Mouse (Mus musculus) MEL-GATA-1-ER (cell line): ENCODE data around the gene 9930111J21Rik1.
"Not testable (repeated sequence)": the region's sequence is repeated elsewhere in the genome, so short reads cannot be mapped to it uniquely, and the experiment has no call there.

Source experiments
- DNase-seq: peaks from one replicate; pipeline ENCODE4 v3.0.0-alpha.2; 2012; ENCODE audit warnings: low read depth; ENCODE audit errors: extremely low read depth

The 9930111J21Rik1 gene

GRCm38 (mm10) chr11:48979251-48979650, at the start of gene 9930111J21Rik1:
Gene 9930111J21Rik1, minus strand, starts transcription at chr11:48979398.
- not testable (repeated sequence) for DNase-seq

GRCm38 (mm10) chr11:49012074-49012473, 32.9 kb upstream of the 9930111J21Rik1 start:
- DNase-seq: not testable (repeated sequence)

- not testable (repeated sequence) for DNase-seq
Measured at GRCm38 (mm10) chr11:49006785-49007184, 27.6 kb upstream of the 9930111J21Rik1 start.

- not testable (repeated sequence) for DNase-seq
Measured at GRCm38 (mm10) chr11:49006317-49006716, 27.1 kb upstream of the 9930111J21Rik1 start.

- not testable (repeated sequence) for DNase-seq
Measured at GRCm38 (mm10) chr11:49000411-49000810, 21.2 kb upstream of the 9930111J21Rik1 start.

GRCm38 (mm10) chr11:48994018-48994417, 14.8 kb upstream of the 9930111J21Rik1 start, which contains the start of gene Tgtp1:
Gene Tgtp1, minus strand, starts transcription at chr11:48994172.
- DNase-seq: not testable (repeated sequence)

GRCm38 (mm10) chr11:48993296-48993695, 14.1 kb upstream of the 9930111J21Rik1 start:
- DNase-seq: not testable (repeated sequence)

- DNase-seq: not testable (repeated sequence)
Measured at GRCm38 (mm10) chr11:48991740-48992520, 12.7 kb upstream of the 9930111J21Rik1 start, which contains the start of gene Gm12185. Gene Gm12185, minus strand, starts transcription at chr11:48992226.

GRCm38 (mm10) chr11:48989981-48990380, 10.8 kb upstream of the 9930111J21Rik1 start:
- not testable (repeated sequence) for DNase-seq

GRCm38 (mm10) chr11:48988219-48988618, 9.0 kb upstream of the 9930111J21Rik1 start:
- DNase-seq: not testable (repeated sequence)

GRCm38 (mm10) chr11:48982848-48983247, 3.6 kb upstream of the 9930111J21Rik1 start:
- not testable (repeated sequence) for DNase-seq

- DNase-seq: not testable (repeated sequence)
Measured at GRCm38 (mm10) chr11:48980052-48980451, 854 bp upstream of the 9930111J21Rik1 start.

GRCm38 (mm10) chr11:48978240-48978939, 808 bp downstream of the 9930111J21Rik1 start, which contains the start of gene Olfr56:
Gene Olfr56, plus strand, starts transcription at chr11:48978889.
- DNase-seq: not testable (repeated sequence)

- DNase-seq: not testable (repeated sequence)
Measured at GRCm38 (mm10) chr11:48974686-48975085, 4.5 kb downstream of the 9930111J21Rik1 start.

- DNase-seq: not testable (repeated sequence)
Measured at GRCm38 (mm10) chr11:48946090-48946489, 33.1 kb downstream of the 9930111J21Rik1 start, which contains the start of gene Psme2b. Gene Psme2b, minus strand, starts transcription at chr11:48946190.

GRCm38 (mm10) chr11:48939286-48939685, 39.9 kb downstream of the 9930111J21Rik1 start:
- not testable (repeated sequence) for DNase-seq

GRCm38 (mm10) chr11:48935291-48935690, 43.9 kb downstream of the 9930111J21Rik1 start:
- not testable (repeated sequence) for DNase-seq

- not testable (repeated sequence) for DNase-seq
Measured at GRCm38 (mm10) chr11:48933923-48934322, 45.3 kb downstream of the 9930111J21Rik1 start.

GRCm38 (mm10) chr11:48933422-48933821, 45.8 kb downstream of the 9930111J21Rik1 start:
- DNase-seq: not testable (repeated sequence)

GRCm38 (mm10) chr11:48928068-48928467, 51.1 kb downstream of the 9930111J21Rik1 start:
- DNase-seq: not testable (repeated sequence)

- not testable (repeated sequence) for DNase-seq
Measured at GRCm38 (mm10) chr11:48926437-48926836, 52.8 kb downstream of the 9930111J21Rik1 start.

- not testable (repeated sequence) for DNase-seq
Measured at GRCm38 (mm10) chr11:48923818-48924217, 55.4 kb downstream of the 9930111J21Rik1 start.
